Mouse (Mus musculus) embryonic facial prominence, embryonic 15.5 days (tissue): ENCODE results near the gene Frs2. TPM values are rescaled to one million over a fixed set of nuclear protein-coding genes. Genes with fewer than 3 reads are reported as not detected.

ENCODE experiments used
- ATAC-seq: fragments of 200-750 bp; cut with Nextera tagmentation; 2 replicates; pipeline ENCODE4 v1.8.0; 2017; ENCODE audit warnings: low read depth, moderate TSS enrichment; ENCODE audit not compliant: insufficient number of reproducible peaks, low FRiP score, low TSS enrichment
- H3K27ac ChIP-seq: fragments of 300-500 bp; sonication (generic); replicated peaks from 2 replicates; pipeline ENCODE4 v1.5.1; 2015; ENCODE audit warnings: mild to moderate bottlenecking, inconsistent platforms
- H3K27me3 ChIP-seq: fragments of 300-500 bp; sonication (generic); 2 replicates; pipeline ENCODE4 v1.6.1; 2015; ENCODE audit warnings: inconsistent platforms
- H3K36me3 ChIP-seq: fragments of 300-500 bp; sonication (generic); 2 replicates; pipeline ENCODE4 v1.6.1; 2015; ENCODE audit warnings: mild to moderate bottlenecking, inconsistent platforms
- H3K4me1 ChIP-seq: fragments of 300-500 bp; sonication (generic); 2 replicates; pipeline ENCODE4 v1.6.1; 2015; ENCODE audit warnings: inconsistent platforms
- H3K4me2 ChIP-seq: fragments of 300-500 bp; sonication (generic); replicated peaks from 2 replicates; pipeline ENCODE4 v1.6.1; 2015; ENCODE audit warnings: mild to moderate bottlenecking, inconsistent platforms
- H3K4me3 ChIP-seq: fragments of 300-500 bp; sonication (generic); replicated peaks from 2 replicates; pipeline ENCODE4 v1.5.1; 2015; ENCODE audit warnings: mild to moderate bottlenecking, inconsistent platforms
- H3K9ac ChIP-seq: fragments of 300-500 bp; sonication (generic); 2 replicates; pipeline ENCODE4 v1.6.1; 2015; ENCODE audit warnings: inconsistent platforms
- H3K9me3 ChIP-seq: fragments of 300-500 bp; sonication (generic); replicated peaks from 2 replicates; pipeline ENCODE4 v1.6.1; 2016; ENCODE audit warnings: inconsistent platforms
- WGBS: fragments of 180-500 bp; shearing (Covaris S2); methylation state at CpG from one replicate; pipeline ENCODE4 v1.1.7; 2015; 5-methylcytosine and 5-hydroxymethylcytosine counted together
- polyA plus RNA-seq: library from polyadenylated mRNA; unstranded; fragments of >200 nt; fragmentation: Nextera tagmentation; extraction: Ambion mirVana; gene quantifications from 2 replicates; pipeline ENCODE4 v1.2.1, GENCODE M21; 2015

Gene Frs2
- polyA plus RNA-seq, 1 experiment from 2014 or later = 21.7 TPM

GRCm38 (mm10) chr10:117121448-117121847, 26.9 kb downstream of the Frs2 start:
- no peak for ATAC-seq
- Histone ChIP-seq H3K4me2 (no peak overlapping the region), H3K4me1 (peaks cover 13% of the 10 kb centered on the region; the same call in 1 of the 2 replicates), H3K9ac (no peak overlapping the region), H3K4me3 (no peak overlapping the region), H3K36me3 (no peaks in the 10 kb centered on the region), H3K27me3 (no peaks in the 10 kb centered on the region), H3K27ac (no peak overlapping the region), H3K9me3 (no peaks in the 10 kb centered on the region)
- WGBS = 89% methylated on average over 3 of the region's 3 CpGs

GRCm38 (mm10) chr10:117120051-117120666, 28.2 kb downstream of the Frs2 start:
- Histone ChIP-seq H3K4me2 (no peak overlapping the region), H3K36me3 (no peaks in the 10 kb centered on the region), H3K9ac (no peak overlapping the region), H3K4me1 (peaks cover 10% of the 10 kb centered on the region; the same call in 1 of the 2 replicates), H3K9me3 (no peaks in the 10 kb centered on the region), H3K27ac (no peak overlapping the region), H3K27me3 (no peaks in the 10 kb centered on the region), H3K4me3 (no peak overlapping the region)
- ATAC-seq = no peak
- WGBS = 90% methylated on average over 7 of the region's 7 CpGs

GRCm38 (mm10) chr10:117119531-117119930, 28.8 kb downstream of the Frs2 start:
- H3K9ac ChIP-seq = no peak overlapping the region
- H3K4me1 ChIP-seq = peaks cover 12% of the 10 kb centered on the region; the same call in 1 of the 2 replicates
- H3K4me2 ChIP-seq = no peak overlapping the region
- 30% methylated on average over 11 of the region's 11 CpGs for WGBS
- H3K27ac ChIP-seq = no peak overlapping the region
- ATAC-seq = no peak
- no peak overlapping the region for H3K4me3 ChIP-seq
- no peaks in the 10 kb centered on the region for H3K9me3 ChIP-seq
- no peaks in the 10 kb centered on the region for H3K36me3 ChIP-seq
- no peaks in the 10 kb centered on the region for H3K27me3 ChIP-seq

GRCm38 (mm10) chr10:117118421-117118831, 29.9 kb downstream of the Frs2 start:
- Histone ChIP-seq H3K36me3 (no peaks in the 10 kb centered on the region), H3K27me3 (no peaks in the 10 kb centered on the region), H3K27ac (no peak overlapping the region), H3K9me3 (no peaks in the 10 kb centered on the region), H3K4me2 (no peak overlapping the region), H3K4me1 (peaks cover 13% of the 10 kb centered on the region; the same call in 1 of the 2 replicates), H3K4me3 (no peak overlapping the region), H3K9ac (no peak overlapping the region)
- WGBS = 72% methylated on average over 7 of the region's 7 CpGs
- ATAC-seq = no peak

GRCm38 (mm10) chr10:117115652-117116051, 32.7 kb downstream of the Frs2 start:
- Histone ChIP-seq H3K4me2 (no peak overlapping the region), H3K9ac (no peak overlapping the region), H3K36me3 (0 out of 2 replicates have a peak, but pooled peaks cover 3% of the 10 kb centered on the region), H3K4me1 (peaks cover 16% of the 10 kb centered on the region; the same call in 1 of the 2 replicates), H3K9me3 (no peaks in the 10 kb centered on the region), H3K27me3 (no peaks in the 10 kb centered on the region), H3K27ac (no peak overlapping the region), H3K4me3 (no peak overlapping the region)
- WGBS = 57% methylated on average over 3 of the region's 3 CpGs
- no peak for ATAC-seq

- 0 out of 2 replicates have a peak, but pooled peaks cover 3% of the 10 kb centered on the region for H3K36me3 ChIP-seq
- H3K4me3 ChIP-seq = no peak overlapping the region
- no peak for ATAC-seq
- H3K9ac ChIP-seq = no peak overlapping the region
- no peaks in the 10 kb centered on the region for H3K9me3 ChIP-seq
- no peak overlapping the region for H3K27ac ChIP-seq
- no peaks in the 10 kb centered on the region for H3K27me3 ChIP-seq
- 0 out of 2 replicates have a peak, but pooled peaks cover 5% of the 10 kb centered on the region for H3K4me1 ChIP-seq
- H3K4me2 ChIP-seq = no peak overlapping the region
- WGBS = 42% methylated on average over 2 of the region's 2 CpGs
Measured at GRCm38 (mm10) chr10:117112545-117112944, 35.8 kb downstream of the Frs2 start.

- Histone ChIP-seq H3K4me3 (no peak overlapping the region), H3K27ac (no peak overlapping the region), H3K4me1 (0 out of 2 replicates have a peak, but pooled peaks cover 5% of the 10 kb centered on the region), H3K27me3 (no peaks in the 10 kb centered on the region), H3K9ac (no peak overlapping the region), H3K36me3 (0 out of 2 replicates have a peak, but pooled peaks cover 3% of the 10 kb centered on the region), H3K9me3 (no peaks in the 10 kb centered on the region), H3K4me2 (no peak overlapping the region)
- no peak for ATAC-seq
- WGBS = 69% methylated on average over 7 of the region's 7 CpGs
Measured at GRCm38 (mm10) chr10:117111455-117111854, 36.9 kb downstream of the Frs2 start.

GRCm38 (mm10) chr10:117110271-117110670, 38.1 kb downstream of the Frs2 start:
- no peak for ATAC-seq
- peaks cover 7% of the 10 kb centered on the region; the same call in 1 of the 2 replicates for H3K4me1 ChIP-seq
- H3K4me3 ChIP-seq = no peak overlapping the region
- no peaks in the 10 kb centered on the region for H3K9me3 ChIP-seq
- H3K27me3 ChIP-seq = no peaks in the 10 kb centered on the region
- no peak overlapping the region for H3K4me2 ChIP-seq
- 0 out of 2 replicates have a peak, but pooled peaks cover 3% of the 10 kb centered on the region for H3K36me3 ChIP-seq
- H3K27ac ChIP-seq = no peak overlapping the region
- H3K9ac ChIP-seq = no peak overlapping the region
- WGBS = 64% methylated on average over 3 of the region's 3 CpGs

GRCm38 (mm10) chr10:117106686-117107085, 41.6 kb downstream of the Frs2 start:
- H3K27me3 ChIP-seq = no peaks in the 10 kb centered on the region
- H3K9ac ChIP-seq = no peak overlapping the region
- no peak for ATAC-seq
- H3K4me3 ChIP-seq = no peak overlapping the region
- H3K36me3 ChIP-seq = 0 out of 2 replicates have a peak, but pooled peaks cover 3% of the 10 kb centered on the region
- no peak overlapping the region for H3K4me2 ChIP-seq
- WGBS = 47% methylated on average over 3 of the region's 3 CpGs
- H3K27ac ChIP-seq = no peak overlapping the region
- peaks cover 6% of the 10 kb centered on the region; the same call in 1 of the 2 replicates for H3K4me1 ChIP-seq
- H3K9me3 ChIP-seq = no peaks in the 10 kb centered on the region

- H3K9ac ChIP-seq = no peak overlapping the region
- WGBS = 25% methylated on average over 4 of the region's 4 CpGs
- H3K4me1 ChIP-seq = peaks cover 6% of the 10 kb centered on the region; the same call in 1 of the 2 replicates
- H3K4me3 ChIP-seq = no peak overlapping the region
- ATAC-seq = no peak
- H3K27me3 ChIP-seq = no peaks in the 10 kb centered on the region
- H3K4me2 ChIP-seq = no peak overlapping the region
- H3K36me3 ChIP-seq = 0 out of 2 replicates have a peak, but pooled peaks cover 2% of the 10 kb centered on the region
- H3K27ac ChIP-seq = no peak overlapping the region
- no peaks in the 10 kb centered on the region for H3K9me3 ChIP-seq
Measured at GRCm38 (mm10) chr10:117106244-117106643, 42.1 kb downstream of the Frs2 start.

GRCm38 (mm10) chr10:117105015-117105414, 43.3 kb downstream of the Frs2 start:
- no peak for ATAC-seq
- peaks cover 6% of the 10 kb centered on the region; the same call in 1 of the 2 replicates for H3K4me1 ChIP-seq
- 60% methylated on average over 4 of the region's 4 CpGs for WGBS
- no peak overlapping the region for H3K4me3 ChIP-seq
- H3K27ac ChIP-seq = no peak overlapping the region
- H3K4me2 ChIP-seq = no peak overlapping the region
- H3K9me3 ChIP-seq = no peaks in the 10 kb centered on the region
- H3K9ac ChIP-seq = no peak overlapping the region
- no peaks in the 10 kb centered on the region for H3K27me3 ChIP-seq
- H3K36me3 ChIP-seq = no peaks in the 10 kb centered on the region
